Mouse (Mus musculus) kidney, postnatal 0 days (tissue): ENCODE data around the gene Prickle4. TPM values are rescaled to one million over a fixed set of nuclear protein-coding genes. Genes with fewer than 3 reads are reported as not detected.
A peak's percentile ranks its signal among the peaks of the same experiment; 100 is the strongest.

Experiments used
- ATAC-seq: fragments of 200-750 bp; cut with Nextera tagmentation; replicated peaks from 2 replicates; pipeline ENCODE4 v1.8.0; 2017; ENCODE audit warnings: low read depth, moderate number of reproducible peaks, moderate TSS enrichment, moderate library complexity; ENCODE audit not compliant: low FRiP score
- DNase-seq: peaks from one replicate; pipeline ENCODE4 v3.0.0-alpha.2; 2016; ENCODE audit warnings: low spot score
- H3K27ac ChIP-seq: fragments of 300-500 bp; sonication (generic); 2 replicates; pipeline ENCODE4 v1.5.1; 2014; ENCODE audit warnings: mild to moderate bottlenecking
- H3K27me3 ChIP-seq: fragments of 300-500 bp; sonication (generic); 2 replicates; pipeline ENCODE4 v1.6.1; 2014; ENCODE audit warnings: low read length, mixed read lengths; ENCODE audit not compliant: insufficient read depth
- H3K36me3 ChIP-seq: fragments of 300-500 bp; sonication (generic); 2 replicates; pipeline ENCODE4 v1.6.1; 2014; ENCODE audit warnings: low read length, mixed read lengths; ENCODE audit not compliant: insufficient read depth
- H3K4me1 ChIP-seq: fragments of 300-500 bp; sonication (generic); replicated peaks from 2 replicates; pipeline ENCODE4 v1.6.1; 2014; ENCODE audit warnings: antibody characterized with exemption, low read length, mixed read lengths; ENCODE audit not compliant: insufficient read depth
- H3K4me2 ChIP-seq: fragments of 300-500 bp; sonication (generic); 2 replicates; pipeline ENCODE4 v1.6.1; 2014; ENCODE audit warnings: mild to moderate bottlenecking, low read length, moderate library complexity, mixed read lengths
- H3K4me3 ChIP-seq: fragments of 300-500 bp; sonication (generic); replicated peaks from 2 replicates; pipeline ENCODE4 v1.5.1; 2014; ENCODE audit warnings: low read depth, low read length
- H3K9ac ChIP-seq: fragments of 300-500 bp; sonication (generic); 2 replicates; pipeline ENCODE4 v1.6.1; 2014; ENCODE audit warnings: low read depth, low read length
- H3K9me3 ChIP-seq: fragments of 300-500 bp; sonication (generic); replicated peaks from 2 replicates; pipeline ENCODE4 v1.6.1; 2016; ENCODE audit warnings: low read length, inconsistent platforms, mixed read lengths
- CTCF ChIP-seq: IDR thresholded peaks from 2 replicates; pipeline ENCODE4 v1.5.1; 2016; ENCODE audit warnings: antibody characterized with exemption, low read depth, mild to moderate bottlenecking, moderate library complexity
- WGBS: fragments of 180-500 bp; shearing (Covaris S2); extraction: QIAGEN DNeasy Blood & Tissue Kit; methylation state at CpG from one replicate; pipeline ENCODE4 v1.1.7; 2014; 5-methylcytosine and 5-hydroxymethylcytosine counted together
- polyA plus RNA-seq: library from polyadenylated mRNA; unstranded; fragments of >200 nt; fragmentation: Nextera tagmentation; extraction: Ambion mirVana; gene quantifications from 2 replicates; pipeline ENCODE4 v1.2.1, GENCODE M21; 2015

Prickle4 gene
- polyA plus RNA-seq = 1.1 and 1.2 TPM in 2 replicates

DNA sequence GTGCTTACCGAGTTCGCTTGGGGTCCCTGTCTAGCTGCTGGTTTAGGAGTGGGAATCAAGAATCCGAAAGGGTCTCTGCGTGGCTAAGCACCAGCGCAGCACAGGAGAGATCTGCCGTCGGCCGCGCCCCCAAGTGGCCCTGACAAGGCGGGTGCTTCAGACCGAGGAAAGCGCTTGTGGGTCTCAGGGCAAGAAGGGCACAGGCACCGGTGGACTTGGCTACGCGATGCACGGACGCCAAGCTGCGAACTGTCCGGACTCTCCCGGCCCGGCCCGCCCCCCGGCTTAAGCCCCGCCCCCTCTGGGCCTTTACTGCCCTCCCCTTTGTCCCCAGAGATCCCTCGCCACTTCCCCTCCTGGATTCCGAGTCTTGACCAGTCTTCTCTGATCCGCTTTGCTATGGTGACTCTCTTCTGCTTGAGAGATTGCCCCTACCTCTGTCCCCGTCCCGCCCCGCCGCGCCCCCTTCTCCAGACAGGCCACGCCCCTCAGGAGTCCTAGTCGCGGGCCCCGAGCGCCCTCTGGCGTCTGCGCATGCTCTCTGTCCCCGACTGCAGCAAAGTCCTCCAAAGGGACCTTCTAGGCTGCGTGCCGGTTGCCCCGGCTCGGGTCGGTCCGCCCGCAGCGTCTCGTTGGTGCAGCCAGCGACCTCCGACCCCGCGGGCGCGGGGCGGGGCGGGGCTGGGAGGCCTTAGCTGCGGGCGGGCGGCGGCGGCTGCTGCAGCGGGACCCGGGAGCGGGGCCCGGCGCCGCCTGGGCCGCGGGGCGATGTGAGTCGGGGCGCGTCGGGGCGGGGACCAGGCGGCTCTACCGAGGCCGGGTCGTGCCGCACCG lies at the start of gene Prickle4:
Gene Prickle4, minus strand, starts transcription at position 234 of the 834 bp plus-strand sequence.
- peak within 1 kb of the TSS; percentile 75 for H3K4me2 ChIP-seq
- H3K9ac ChIP-seq = peak within 1 kb of the TSS; percentile 84
- under 1% methylated on average over 82 of the region's 82 CpGs for WGBS
- peaks cover 5% of the 10 kb centered on the region; the same call in 1 of the 2 replicates for H3K4me1 ChIP-seq
- peak within 1 kb of the TSS; percentile 87 for H3K4me3 ChIP-seq
- H3K27me3 ChIP-seq = no peaks in the 10 kb centered on the region
- peak within 1 kb of the TSS; percentile 74 for H3K27ac ChIP-seq
- peak; percentile 94 for ATAC-seq
- H3K36me3 ChIP-seq = peaks cover 4% of the 10 kb centered on the region; the same call in 1 of the 2 replicates
- peak; percentile 85 for TF ChIP-seq CTCF
- H3K9me3 ChIP-seq = no peaks in the 10 kb centered on the region
- peak; percentile 97 for DNase-seq

DNA sequence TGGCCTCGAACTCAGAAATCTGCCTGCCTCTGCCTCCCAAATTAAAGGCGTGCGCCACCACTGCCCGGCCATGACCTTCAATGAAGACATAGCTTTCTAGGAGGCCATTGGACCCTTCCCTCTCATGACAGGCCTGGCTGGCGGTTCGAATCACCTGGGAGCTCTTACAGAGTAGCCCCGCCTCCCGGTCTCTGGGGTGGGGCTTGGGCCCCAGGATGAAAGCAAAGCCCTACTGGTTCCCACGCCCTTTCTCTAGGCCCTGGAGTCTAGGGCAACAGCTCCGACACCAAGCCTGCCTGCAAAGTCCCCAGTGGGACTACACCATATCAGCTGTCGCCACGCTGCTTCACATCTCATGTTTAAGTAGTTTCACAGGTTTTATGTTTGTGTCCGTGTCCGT lies 49.5 kb upstream of the Prickle4 start:
- WGBS = 92% methylated on average over 14 of the region's 14 CpGs

DNA sequence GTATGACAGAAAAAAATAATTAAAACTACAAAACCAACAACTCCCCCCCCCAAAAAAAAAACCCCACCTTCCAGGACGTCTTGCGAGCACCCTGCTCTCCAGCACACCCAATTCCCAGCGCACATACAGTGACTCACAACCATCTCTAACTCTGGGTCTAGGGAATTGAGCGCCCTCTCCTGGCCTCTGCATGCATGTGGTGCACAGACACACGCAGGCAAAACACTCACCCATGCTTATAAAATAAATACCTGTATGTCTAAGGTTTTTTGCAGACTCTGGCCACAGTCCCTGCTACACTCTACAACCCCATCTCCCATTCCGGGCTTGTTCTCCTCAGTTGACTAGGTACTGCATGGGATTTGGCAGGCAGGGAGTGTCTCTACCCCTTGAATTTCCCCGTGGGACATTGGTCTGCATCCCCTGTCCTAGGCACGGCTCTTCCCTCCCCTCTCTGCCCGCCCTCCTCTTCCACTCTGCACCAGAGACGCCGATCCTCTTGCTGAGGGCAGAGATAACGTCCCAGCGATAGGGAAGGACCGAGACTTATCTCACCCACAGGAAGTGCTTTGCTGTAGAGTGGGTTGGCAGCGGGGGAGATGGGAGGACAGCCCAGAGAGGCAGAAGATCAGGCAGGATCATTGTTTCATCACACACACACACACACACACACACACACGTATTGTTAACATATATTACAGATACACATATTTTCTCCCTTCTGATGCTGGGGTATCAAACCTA lies 48.6 kb upstream of the Prickle4 start:
- TF ChIP-seq CTCF = peak; percentile 45
- DNase-seq = no peak
- WGBS = 48% methylated on average over 16 of the region's 16 CpGs

More for the DNA sequence above, 49.5 kb upstream of the Prickle4 start:
- DNase-seq (no peak), ATAC-seq (no peak)
- Histone ChIP-seq H3K4me2 (no peak overlapping the region), H3K4me3 (no peak overlapping the region), H3K36me3 (no peaks in the 10 kb centered on the region), H3K27me3 (no peaks in the 10 kb centered on the region), H3K27ac (no peak overlapping the region), H3K4me1 (peaks cover 6% of the 10 kb centered on the region), H3K9me3 (no peaks in the 10 kb centered on the region), H3K9ac (no peak overlapping the region)
- TF ChIP-seq CTCF = no peak

DNA sequence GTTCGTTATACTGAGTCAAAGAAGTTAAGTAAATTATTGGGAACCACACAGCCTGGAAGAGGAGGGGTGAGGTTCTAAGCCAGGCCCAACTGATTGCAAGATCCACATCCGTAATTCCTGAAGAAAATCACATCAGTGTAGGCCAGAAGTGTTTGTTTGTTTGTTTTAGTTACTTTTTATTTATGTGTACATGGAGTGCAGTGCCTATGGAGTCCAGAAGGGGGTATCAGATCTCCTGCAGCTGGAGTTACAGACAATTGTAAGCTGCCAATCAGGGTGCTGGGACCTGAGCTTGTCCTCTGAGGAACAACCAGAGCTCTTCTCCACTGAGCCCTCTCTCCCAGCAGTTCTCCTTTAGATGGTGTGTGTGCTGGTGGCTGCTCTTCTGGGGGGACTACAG lies 45.6 kb upstream of the Prickle4 start:
- TF ChIP-seq CTCF = peak; percentile 38
- no peak overlapping the region; the same call in 1 of the 2 replicates for H3K27ac ChIP-seq
- 70% methylated on average over 2 of the region's 2 CpGs for WGBS
- no peak overlapping the region for H3K4me3 ChIP-seq
- peaks cover 13% of the 10 kb centered on the region for H3K4me1 ChIP-seq
- DNase-seq (no peak), ATAC-seq (no peak)
- H3K4me2 ChIP-seq = no peak overlapping the region
- H3K9me3 ChIP-seq = no peaks in the 10 kb centered on the region
- no peaks in the 10 kb centered on the region for H3K36me3 ChIP-seq
- no peak overlapping the region for H3K9ac ChIP-seq
- H3K27me3 ChIP-seq = no peaks in the 10 kb centered on the region

More for the DNA sequence above, 48.6 kb upstream of the Prickle4 start:
- Histone ChIP-seq H3K27me3 (no peaks in the 10 kb centered on the region), H3K27ac (no peak overlapping the region), H3K4me2 (no peak overlapping the region), H3K36me3 (no peaks in the 10 kb centered on the region), H3K4me1 (peaks cover 13% of the 10 kb centered on the region), H3K9ac (no peak overlapping the region), H3K4me3 (no peak overlapping the region), H3K9me3 (no peaks in the 10 kb centered on the region)
- ATAC-seq = no peak

DNA sequence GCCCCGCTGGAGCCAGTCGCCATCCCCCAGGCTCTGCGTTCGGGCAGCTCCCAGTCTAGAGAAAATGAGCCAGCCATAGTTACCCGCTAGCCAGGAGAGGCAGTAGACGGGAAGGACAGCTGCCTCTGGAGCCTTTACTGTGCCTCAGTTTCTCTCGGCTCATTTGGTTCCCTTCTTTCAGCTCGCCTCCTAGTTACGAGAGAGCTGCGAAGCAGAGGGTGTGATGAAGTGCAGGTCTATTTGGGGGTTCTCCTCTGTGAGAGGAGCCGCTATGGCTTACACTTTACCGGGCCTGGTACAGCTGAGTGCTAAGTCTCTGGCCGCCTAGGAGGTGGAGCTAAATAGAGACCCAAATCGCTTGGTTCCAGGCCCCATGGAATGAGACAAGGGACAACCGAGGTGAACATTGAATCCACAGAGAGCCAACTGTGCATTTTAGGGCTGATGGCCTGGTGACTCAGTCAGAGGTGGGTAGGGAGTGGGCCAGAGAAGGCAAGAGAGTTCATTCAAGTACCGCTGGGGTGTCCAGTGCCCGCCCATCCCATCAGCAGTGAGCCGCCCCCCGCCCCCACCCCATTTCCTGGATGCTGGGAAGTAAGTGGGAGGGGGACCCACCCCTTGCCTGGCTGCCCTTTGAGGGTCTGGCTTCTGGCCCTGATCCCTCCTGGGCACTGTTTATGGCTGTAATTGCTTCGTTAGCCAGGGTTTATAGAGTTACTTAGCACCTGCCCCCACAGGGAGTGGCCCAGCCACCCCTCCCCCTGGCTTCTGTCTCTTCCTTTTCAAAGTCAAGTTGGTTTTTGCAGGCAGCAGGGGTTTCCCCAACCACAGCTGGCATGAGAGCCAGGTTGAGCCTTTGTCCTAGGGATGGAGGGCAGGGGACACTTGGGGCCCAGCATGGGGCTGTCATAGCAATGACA lies 44.6 kb upstream of the Prickle4 start:
- peaks cover 13% of the 10 kb centered on the region for H3K4me1 ChIP-seq
- H3K4me2 ChIP-seq = peak overlapping the region; percentile 65
- H3K9ac ChIP-seq = peak overlapping the region; percentile 77
- no peak for TF ChIP-seq CTCF
- ATAC-seq (0 out of 2 replicates have a peak, but pooled peaks have one; percentile 2), DNase-seq (peak; percentile 65)
- H3K27me3 ChIP-seq = no peaks in the 10 kb centered on the region
- H3K9me3 ChIP-seq = no peaks in the 10 kb centered on the region
- WGBS = 10% methylated on average over 20 of the region's 20 CpGs
- H3K36me3 ChIP-seq = no peaks in the 10 kb centered on the region
- H3K27ac ChIP-seq = peak overlapping the region; percentile 87
- peak overlapping the region; percentile 66 for H3K4me3 ChIP-seq
